Mouse (Mus musculus) CD8-positive naive resting alpha-beta T cell, adult 2 months (primary cell): Measurements from ENCODE around the gene Otol1.

Experiments
- DNase-seq, 2 experiments: peaks; one replicate each; pipeline ENCODE4 v3.0.0; 2022; ENCODE audit warnings: low read depth in 2 of 2, low spot score in 2 of 2

Otol1 gene

GRCm38 (mm10) chr3:70007313-70007712, at the start of gene Otol1:
TSS of gene Otol1 (plus strand) at chr3:70007613.
- DNase-seq, result no peak

GRCm38 (mm10) chr3:69962187-69962586, 45.2 kb upstream of the Otol1 start:
- no peak for DNase-seq

GRCm38 (mm10) chr3:69971482-69972097, 35.8 kb upstream of the Otol1 start:
- DNase-seq, result no peak

- DNase-seq, result no peak
These were observed 29.3 kb upstream of the Otol1 start for GRCm38 (mm10) chr3:69978092-69978491.

- DNase-seq, result no peak
These were observed 13.6 kb upstream of the Otol1 start for GRCm38 (mm10) chr3:69993806-69994205.

GRCm38 (mm10) chr3:70001540-70001939, 5.9 kb upstream of the Otol1 start:
- no peak for DNase-seq

GRCm38 (mm10) chr3:70003126-70003764, 4.2 kb upstream of the Otol1 start:
- no peak for DNase-seq

GRCm38 (mm10) chr3:70003955-70004354, 3.5 kb upstream of the Otol1 start:
- DNase-seq, result no peak

GRCm38 (mm10) chr3:70004379-70004778, 3.0 kb upstream of the Otol1 start:
- DNase-seq, result no peak

GRCm38 (mm10) chr3:70012641-70013040, 5.2 kb downstream of the Otol1 start:
- DNase-seq, result no peak

GRCm38 (mm10) chr3:70026605-70027004, 19.2 kb downstream of the Otol1 start:
- no peak for DNase-seq

- DNase-seq, result no peak
These were observed 21.8 kb downstream of the Otol1 start for GRCm38 (mm10) chr3:70029260-70029659.

- DNase-seq, result no peak
These were observed 28.2 kb downstream of the Otol1 start for GRCm38 (mm10) chr3:70035593-70035992.
